Mouse (Mus musculus) olfactory bulb, adult 2 months (tissue): Measurements from ENCODE around the gene Gm20696.

Source experiments
- CTCF ChIP-seq: fragments of 200-500 bp; IDR thresholded peaks from 2 replicates; pipeline ENCODE4 v1.5.1; 2012; ENCODE audit warnings: low read depth, mild to moderate bottlenecking, low read length, moderate library complexity; ENCODE audit not compliant: insufficient read depth
- POLR2A ChIP-seq: fragments of 200-500 bp; IDR thresholded peaks from 2 replicates; pipeline ENCODE4 v1.6.1; 2012; ENCODE audit warnings: mild to moderate bottlenecking, low read depth, low read length, moderate library complexity; ENCODE audit not compliant: insufficient read depth

DNA sequence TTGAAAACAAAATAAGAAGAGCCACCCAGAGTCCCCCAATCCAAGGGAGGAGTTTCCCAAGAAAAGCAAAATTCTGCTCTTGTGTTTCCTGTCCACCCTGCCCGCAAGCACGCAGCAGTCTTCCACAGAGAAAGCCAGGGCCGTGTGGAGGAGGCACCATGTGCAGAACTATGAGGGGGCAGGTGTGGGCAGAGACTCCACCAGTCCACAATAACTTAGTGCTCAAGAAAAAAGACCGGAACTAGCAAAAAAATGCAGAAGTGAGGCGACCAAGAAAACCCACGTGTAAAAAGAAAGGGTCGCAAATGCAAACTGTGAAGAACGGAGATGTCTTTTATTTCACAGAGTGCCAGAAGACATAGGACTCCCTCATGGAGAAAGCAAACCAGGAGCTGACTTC, 371.1 kb downstream of the Gm20696 start:
- no peak for TF ChIP-seq CTCF
- no peak for TF ChIP-seq POLR2A
